Mouse (Mus musculus): ENCODE measurements around the gene Tmem233. TPM values are rescaled to one million over a fixed set of nuclear protein-coding genes. Genes with fewer than 3 reads are reported as not detected.
A peak's percentile ranks its signal among the peaks of the same experiment; 100 is the strongest.

Tmem233 gene
- total RNA-seq (2021) = not detected
- long read RNA-seq, experiment 1 = 0 reads
- long read RNA-seq, experiment 2 = 0 reads

GRCm38 (mm10) chr5:116083081-116083480 is at the start of gene Tmem233:
Tmem233 (minus strand) TSS chr5:116083244.
- intact Hi-C loops (cut with DNase I) = no loop called here

GRCm38 (mm10) chr5:116123344-116123743 is 40.3 kb upstream of the Tmem233 start:
- intact Hi-C loops (cut with DNase I) = loop anchor here (5.0 to 10.0 kb wide), 4 partner anchors 354 to 971 kb away; partner anchors contain the start of gene Srrm4
- peak; percentile 90 for DNase-seq (ENCODE audit: low spot score in 2 of 2)

More at GRCm38 (mm10) chr5:116083081-116083480, at the start of gene Tmem233:
- DNase-seq (ENCODE audit: low spot score in 2 of 2) = no peak

GRCm38 (mm10) chr5:116116567-116116966 is 33.5 kb upstream of the Tmem233 start:
- intact Hi-C loops (cut with DNase I) = no loop called here
- DNase-seq (ENCODE audit: low spot score in 2 of 2) = peak; percentile 41 to 82

- no peak for DNase-seq (ENCODE audit: low spot score in 2 of 2)
- intact Hi-C loops (cut with DNase I) = no loop called here
Observed at GRCm38 (mm10) chr5:116116110-116116509, 33.1 kb upstream of the Tmem233 start.

GRCm38 (mm10) chr5:116115071-116115834 is 32.2 kb upstream of the Tmem233 start:
- intact Hi-C loops (cut with DNase I) = no loop called here
- DNase-seq (ENCODE audit: low spot score in 2 of 2) = peak in 1 of 2 experiments; percentile 17

- intact Hi-C loops (cut with DNase I) = no loop called here
- DNase-seq (ENCODE audit: low spot score in 2 of 2) = no peak
Observed at GRCm38 (mm10) chr5:116108651-116109050, 25.6 kb upstream of the Tmem233 start.

GRCm38 (mm10) chr5:116084231-116084630 is 1.2 kb upstream of the Tmem233 start:
- intact Hi-C loops (cut with DNase I) = no loop called here
- no peak for DNase-seq (ENCODE audit: low spot score in 2 of 2)

GRCm38 (mm10) chr5:116082241-116082900 is 673 bp downstream of the Tmem233 start:
- intact Hi-C loops (cut with DNase I) = no loop called here
- no peak for DNase-seq (ENCODE audit: low spot score in 2 of 2)

GRCm38 (mm10) chr5:116081616-116082015 is 1.4 kb downstream of the Tmem233 start:
- intact Hi-C loops (cut with DNase I) = no loop called here
- DNase-seq (ENCODE audit: low spot score in 2 of 2) = no peak

- no peak for DNase-seq (ENCODE audit: low spot score in 2 of 2)
- intact Hi-C loops (cut with DNase I) = no loop called here
Observed at GRCm38 (mm10) chr5:116080736-116081135, 2.3 kb downstream of the Tmem233 start.

- intact Hi-C loops (cut with DNase I) = no loop called here
- no peak for DNase-seq (ENCODE audit: low spot score in 2 of 2)
Observed at GRCm38 (mm10) chr5:116069618-116070017, 13.4 kb downstream of the Tmem233 start.

GRCm38 (mm10) chr5:116052826-116053225 is 30.2 kb downstream of the Tmem233 start:
- no peak for DNase-seq (ENCODE audit: low spot score in 2 of 2)
- intact Hi-C loops (cut with DNase I) = no loop called here

- intact Hi-C loops (cut with DNase I) = no loop called here
Observed at GRCm38 (mm10) chr5:116052171-116052570, 30.9 kb downstream of the Tmem233 start.

GRCm38 (mm10) chr5:116049821-116050220 is 33.2 kb downstream of the Tmem233 start:
- no peak for DNase-seq (ENCODE audit: low spot score in 2 of 2)
- intact Hi-C loops (cut with DNase I) = no loop called here

More at GRCm38 (mm10) chr5:116052171-116052570, 30.9 kb downstream of the Tmem233 start:
- DNase-seq (ENCODE audit: low spot score in 2 of 2) = no peak

GRCm38 (mm10) chr5:116048321-116048720 is 34.7 kb downstream of the Tmem233 start:
- intact Hi-C loops (cut with DNase I) = no loop called here
- DNase-seq (ENCODE audit: low spot score in 2 of 2) = no peak

GRCm38 (mm10) chr5:116046246-116046645 is 36.8 kb downstream of the Tmem233 start:
- intact Hi-C loops (cut with DNase I) = no loop called here

GRCm38 (mm10) chr5:116045581-116045980 is 37.5 kb downstream of the Tmem233 start:
- no peak for DNase-seq (ENCODE audit: low spot score in 2 of 2)
- intact Hi-C loops (cut with DNase I) = no loop called here

More at GRCm38 (mm10) chr5:116046246-116046645, 36.8 kb downstream of the Tmem233 start:
- no peak for DNase-seq (ENCODE audit: low spot score in 2 of 2)

GRCm38 (mm10) chr5:116042241-116042640 is 40.8 kb downstream of the Tmem233 start:
- intact Hi-C loops (cut with DNase I) = no loop called here
- DNase-seq (ENCODE audit: low spot score in 2 of 2) = no peak

GRCm38 (mm10) chr5:116039706-116040105 is 43.3 kb downstream of the Tmem233 start:
- no peak for DNase-seq (ENCODE audit: low spot score in 2 of 2)
- intact Hi-C loops (cut with DNase I) = no loop called here

- no peak for DNase-seq (ENCODE audit: low spot score in 2 of 2)
- intact Hi-C loops (cut with DNase I) = no loop called here
Observed at GRCm38 (mm10) chr5:116037731-116038130, 45.3 kb downstream of the Tmem233 start.

- DNase-seq (ENCODE audit: low spot score in 2 of 2) = no peak
- intact Hi-C loops (cut with DNase I) = no loop called here
Observed at GRCm38 (mm10) chr5:116036465-116036864, 46.6 kb downstream of the Tmem233 start.
